Mouse (Mus musculus) thymus, adult 18-20 months (tissue): ENCODE measurements around the gene Rnase1.
"Not testable (repeated sequence)": the region's sequence is repeated elsewhere in the genome, so short reads cannot be mapped to it uniquely, and the experiment has no call there.

Experiments used
- DNase-seq, 2 experiments: peaks; one replicate each; pipeline ENCODE4 v3.0.0; 2022; ENCODE audit warnings: mixed read lengths in 2 of 2

Gene Rnase1

DNA sequence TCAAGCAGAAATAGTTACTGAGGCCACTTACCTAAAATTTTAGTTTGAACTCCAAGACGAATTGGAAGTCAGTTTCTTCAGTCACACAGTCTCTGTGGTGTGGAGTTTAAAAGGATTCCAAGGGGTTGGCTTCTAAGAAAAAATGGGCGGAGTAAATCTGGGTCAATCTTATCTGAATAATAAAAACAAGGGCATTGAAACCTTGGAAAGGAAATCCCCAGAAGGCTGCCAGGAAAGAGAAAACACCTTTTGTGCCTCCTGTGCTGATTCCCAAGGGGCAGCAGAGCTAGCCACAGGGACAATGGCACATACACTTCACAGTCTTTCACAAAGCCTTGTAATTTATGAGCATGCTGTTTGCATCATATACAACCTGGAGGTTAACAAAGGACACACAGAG lies at the start of gene Rnase1:
Gene Rnase1, minus strand, starts transcription at position 101 of the 400 bp plus-strand sequence.
- no peak for DNase-seq

- DNase-seq = no peak
Observed at GRCm38 (mm10) chr14:51195681-51196080, 49.1 kb upstream of the Rnase1 start.

DNA sequence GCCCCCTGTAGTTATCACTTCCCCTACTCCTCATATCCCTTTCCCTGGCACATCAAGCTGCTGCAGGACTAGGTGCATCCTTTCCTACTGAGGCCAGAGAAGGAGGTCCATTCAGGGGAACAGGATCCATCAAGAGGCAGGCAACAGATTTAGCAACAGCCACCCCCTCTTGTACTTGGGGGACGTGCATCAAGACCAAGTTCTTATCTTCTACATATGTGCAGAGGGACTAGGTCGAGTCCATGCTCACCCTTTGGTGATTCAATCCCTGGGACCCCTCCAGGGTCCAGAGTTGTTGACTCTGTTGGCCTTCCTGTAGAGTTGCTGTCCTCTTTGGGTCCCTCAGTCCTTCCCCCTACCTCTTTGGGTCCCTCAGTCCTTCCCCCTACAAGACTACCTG lies 34.5 kb upstream of the Rnase1 start:
- not testable (repeated sequence) for DNase-seq

- no peak for DNase-seq
Observed at GRCm38 (mm10) chr14:51173843-51174242, 27.3 kb upstream of the Rnase1 start.

DNA sequence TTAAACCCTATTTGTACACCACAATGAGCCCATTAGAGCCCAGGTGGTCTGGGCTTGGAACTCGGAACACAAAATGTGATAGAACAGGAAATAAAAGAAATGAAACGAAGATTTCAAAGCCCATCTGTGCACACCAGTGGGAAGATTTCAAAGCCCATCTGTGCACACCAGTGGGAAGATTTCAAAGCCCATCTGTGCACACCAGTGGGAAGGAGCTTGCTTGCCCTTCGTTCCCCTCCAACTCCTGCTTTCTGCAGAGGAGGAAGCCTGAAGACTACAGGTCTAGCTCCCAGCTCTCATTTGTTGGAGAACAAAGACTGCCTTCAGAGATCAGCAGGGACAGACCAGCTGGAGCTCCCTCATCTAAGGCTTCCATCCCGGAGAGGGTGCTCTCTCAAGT lies 26.4 kb upstream of the Rnase1 start:
- DNase-seq = not testable (repeated sequence)

GRCm38 (mm10) chr14:51172095-51172865 lies 25.7 kb upstream of the Rnase1 start:
- DNase-seq = not testable (repeated sequence)

GRCm38 (mm10) chr14:51166068-51166467 lies 19.5 kb upstream of the Rnase1 start:
- no peak for DNase-seq

- no peak for DNase-seq
Observed at GRCm38 (mm10) chr14:51165435-51165834, 18.9 kb upstream of the Rnase1 start.

DNA sequence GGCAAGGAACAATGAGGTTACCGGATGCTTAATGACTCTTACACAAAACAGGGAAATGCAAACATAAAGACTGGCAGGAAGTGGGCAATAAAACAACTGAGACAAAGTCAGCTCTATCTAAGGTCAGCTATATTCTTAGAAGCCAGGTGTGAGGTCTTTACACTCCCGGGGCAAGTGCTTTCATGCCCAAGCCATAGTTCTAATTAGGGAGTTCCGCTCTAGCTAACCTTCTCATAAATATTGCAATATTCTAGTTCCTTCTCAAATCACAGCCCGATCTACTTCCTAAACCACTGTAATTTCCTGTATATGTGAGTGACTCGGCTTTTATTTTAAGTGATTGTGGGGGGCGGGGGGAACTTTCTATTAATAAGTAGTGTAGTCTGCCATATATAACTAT lies 16.7 kb upstream of the Rnase1 start:
- DNase-seq = not testable (repeated sequence)

DNA sequence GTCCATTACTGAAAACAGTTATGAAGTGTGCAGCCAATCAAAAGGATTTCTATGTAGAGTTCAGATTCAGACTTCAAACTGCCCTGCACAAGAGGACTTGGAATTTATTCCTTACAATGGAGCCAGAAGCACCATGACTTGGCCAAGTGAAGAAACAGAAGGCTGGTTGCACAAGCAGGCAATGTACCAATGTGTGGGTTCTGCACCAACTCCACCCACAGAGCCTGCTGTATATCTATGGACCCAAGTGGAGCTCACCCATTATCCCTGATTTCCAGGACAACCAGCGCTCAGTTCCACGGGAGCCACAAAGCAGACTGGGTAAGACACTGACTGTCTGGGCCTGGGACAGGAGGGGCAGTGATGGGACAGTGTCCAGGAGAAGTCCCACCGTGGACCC lies 15.4 kb upstream of the Rnase1 start, which contains the start of gene Rnase2b:
Gene Rnase2b, plus strand, starts transcription at position 285 of the 400 bp plus-strand sequence.
- DNase-seq = not testable (repeated sequence)

DNA sequence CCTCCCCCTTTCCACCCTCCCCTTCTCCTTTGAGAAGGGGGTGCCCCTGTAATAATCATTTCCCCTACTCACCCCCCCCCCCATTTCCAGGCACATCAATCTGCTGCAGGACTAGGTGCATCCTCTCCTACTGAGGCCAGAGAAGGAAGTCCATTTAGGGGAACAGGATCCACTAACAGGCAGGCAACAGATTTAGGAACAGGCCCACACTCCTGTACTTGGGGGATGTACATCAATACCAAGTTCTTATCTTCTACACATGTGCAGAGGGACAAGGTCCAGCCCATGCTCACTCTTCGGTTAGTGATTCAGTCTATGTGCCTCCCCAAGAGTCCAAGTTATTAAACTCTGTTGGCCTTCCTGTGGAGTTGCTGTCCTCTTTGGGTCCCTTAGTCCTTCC lies 10.5 kb upstream of the Rnase1 start:
- no peak for DNase-seq

- no peak for DNase-seq
Observed at GRCm38 (mm10) chr14:51156736-51157068, 10.1 kb upstream of the Rnase1 start.

GRCm38 (mm10) chr14:51156056-51156735 lies 9.6 kb upstream of the Rnase1 start:
- DNase-seq = no peak

GRCm38 (mm10) chr14:51152249-51152870 lies 5.8 kb upstream of the Rnase1 start:
- no peak for DNase-seq

DNA sequence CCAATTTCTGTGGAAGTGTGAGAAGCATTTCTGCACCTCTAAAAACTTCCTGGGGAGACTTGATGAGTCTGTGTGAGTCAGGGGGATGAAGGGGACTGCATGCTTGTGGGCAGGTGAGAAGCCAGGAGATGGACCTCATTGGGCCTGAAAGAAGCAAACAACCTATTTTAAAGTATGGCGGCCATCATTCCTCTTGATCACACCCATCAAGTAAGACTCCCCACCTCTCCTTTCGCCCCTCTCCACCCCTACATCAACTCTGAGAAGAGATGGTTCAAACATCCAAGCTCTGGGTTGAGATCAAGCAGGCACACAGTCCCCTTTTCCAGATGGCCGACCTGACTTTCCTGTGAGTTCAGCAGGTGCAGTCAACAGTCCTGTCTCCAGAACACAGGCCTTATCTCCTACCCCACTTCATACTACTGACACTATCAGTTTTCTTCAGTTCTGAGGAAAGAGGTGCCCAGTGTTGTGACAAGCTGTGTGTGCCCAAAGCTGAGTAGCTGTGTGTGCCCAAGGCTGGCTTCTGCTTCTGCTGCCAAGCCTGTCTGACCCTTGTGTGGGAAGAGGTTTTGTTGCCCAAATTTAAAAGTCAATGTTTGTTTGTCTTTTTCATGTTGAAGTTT lies 3.7 kb upstream of the Rnase1 start:
- DNase-seq = no peak

- no peak for DNase-seq
Observed at GRCm38 (mm10) chr14:51149164-51149563, 2.6 kb upstream of the Rnase1 start.

GRCm38 (mm10) chr14:51148006-51148405 lies 1.4 kb upstream of the Rnase1 start:
- no peak for DNase-seq

DNA sequence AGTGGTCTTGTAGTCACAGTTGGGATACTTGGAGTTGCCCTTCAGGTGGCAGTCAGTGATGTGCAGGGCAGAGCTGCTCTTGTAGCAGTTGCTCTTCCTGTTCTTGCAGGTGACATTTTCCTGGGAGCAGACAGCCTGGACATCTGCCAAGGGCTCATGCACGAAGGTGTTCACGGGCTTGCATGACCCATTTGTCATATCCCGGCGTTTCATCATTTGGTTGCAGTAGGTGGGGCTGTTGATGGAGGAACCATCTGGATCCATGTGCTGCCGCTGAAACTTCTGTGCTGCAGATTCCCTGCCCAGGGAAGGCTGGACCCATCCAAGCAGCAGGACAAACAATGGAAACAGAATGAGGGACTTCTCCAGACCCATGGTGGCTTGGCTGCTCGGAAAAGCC lies 1.1 kb downstream of the Rnase1 start:
- no peak for DNase-seq

DNA sequence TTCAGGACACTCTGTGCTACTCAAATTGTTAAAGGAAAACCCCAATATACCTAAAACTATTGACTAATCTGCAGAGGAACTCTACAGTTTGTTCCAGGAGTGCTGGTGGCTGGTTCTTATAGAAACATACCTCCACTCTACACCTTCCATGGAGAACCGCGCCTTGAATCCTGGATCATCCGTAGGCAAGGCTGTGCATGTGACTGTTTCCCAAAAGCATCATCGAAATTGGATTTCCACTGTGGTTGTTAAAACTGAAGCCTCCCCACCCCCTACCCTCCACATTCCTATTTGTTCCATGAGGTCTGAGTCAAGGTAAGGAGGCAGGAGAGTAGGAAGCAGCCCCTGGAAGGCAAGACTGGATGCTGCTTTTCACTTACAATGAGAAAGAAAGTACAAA lies 2.1 kb downstream of the Rnase1 start:
- DNase-seq = no peak

DNA sequence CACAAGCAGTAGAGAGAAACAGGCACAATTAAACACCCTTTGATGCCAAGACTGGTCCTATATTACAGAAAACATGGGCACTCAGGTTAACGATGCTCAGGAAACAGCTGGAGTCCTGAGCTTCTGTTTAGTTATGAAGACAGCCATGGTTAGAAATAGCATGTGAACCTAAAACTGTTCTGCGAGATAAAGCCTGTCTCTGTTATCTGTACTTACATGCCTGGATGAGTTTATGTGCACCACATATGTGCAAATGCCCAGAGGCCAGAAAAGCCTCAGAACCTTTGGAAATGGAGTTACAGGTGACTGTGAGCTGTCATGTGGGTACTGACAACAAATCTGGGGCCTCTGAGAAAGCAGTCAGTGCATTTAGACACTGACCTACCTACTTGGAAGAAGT lies 2.6 kb downstream of the Rnase1 start:
- no peak for DNase-seq

GRCm38 (mm10) chr14:51143287-51143686 lies 3.3 kb downstream of the Rnase1 start:
- no peak for DNase-seq

GRCm38 (mm10) chr14:51142568-51142967 lies 4.0 kb downstream of the Rnase1 start:
- no peak for DNase-seq

GRCm38 (mm10) chr14:51142119-51142518 lies 4.5 kb downstream of the Rnase1 start:
- DNase-seq = no peak
